In the genomic region with DNA sequence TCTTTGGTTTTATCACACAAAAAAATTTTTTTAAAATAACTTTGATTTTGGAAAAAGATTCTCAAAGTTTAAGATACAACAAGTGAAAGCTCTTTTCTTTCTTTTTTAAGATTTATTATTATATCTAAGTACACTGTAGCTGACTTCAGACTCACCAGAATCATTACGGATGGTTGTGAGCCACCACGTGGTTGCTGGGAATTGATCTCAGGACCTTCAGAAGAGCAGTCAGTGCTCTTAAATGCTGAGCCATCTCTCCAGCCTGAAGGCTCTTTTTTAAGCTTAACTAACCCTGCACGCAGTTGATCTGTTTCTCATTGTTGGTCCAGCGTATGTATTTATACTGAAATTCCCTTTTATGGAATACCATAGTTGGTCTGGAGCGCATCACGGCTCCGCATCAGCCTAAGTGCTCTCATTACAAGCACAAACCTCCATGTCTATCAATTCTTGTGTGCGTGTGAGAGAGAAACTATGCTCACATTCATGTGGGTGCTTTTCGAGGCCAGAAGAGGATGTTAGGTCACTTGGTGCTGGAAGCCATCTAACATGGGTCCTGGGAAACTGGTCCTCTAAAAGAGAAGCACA, we compare ENCODE assay signal across 15 mouse cellular contexts. TPM values are rescaled to one million over a fixed set of nuclear protein-coding genes. Genes with fewer than 3 reads are reported as not detected.
DNase-seq lines count a peak whose midpoint lies in the region; ATAC-seq and TF ChIP-seq lines count a peak whose summit lies in the region.
"Had no signal": no experiment of that assay in that cellular context is flagged by ENCODE, and none has a peak within 500 bp of the region (broad histone marks: within the 10 kb centered on the region; RNA-seq: fewer than 3 reads in every experiment).

No protein-coding gene starts in this region.

- no peak for TF ChIP-seq POLR2A in limb, embryonic 14.5 days (IDR thresholded peaks at IDR 0.05; ENCODE audit: borderline replicate concordance, extremely low read depth, insufficient read depth, insufficient read length)

- TF ChIP-seq EP300 in stomach, postnatal 0 days (optimal IDR thresholded peaks at IDR 0.05): no peak

- no peak for ATAC-seq in hindbrain, embryonic 14.5 days (ENCODE audit: low FRiP score)
- ATAC-seq in hindbrain, postnatal 0 days: no peak
- no peak for ATAC-seq in stomach, embryonic 16.5 days (ENCODE audit: insufficient read depth, low FRiP score)
- ATAC-seq in stomach, postnatal 0 days (ENCODE audit: low FRiP score, low TSS enrichment): no peak
- no peak for ATAC-seq in limb, embryonic 14.5 days (ENCODE audit: low FRiP score, low read depth)
- ATAC-seq: intestine, postnatal 0 days had no signal

- H3K27ac ChIP-seq in hindbrain, embryonic 14.5 days: peak overlapping the region; percentile 90; the same call in 1 of the 2 replicates
- H3K27ac ChIP-seq in hindbrain, postnatal 0 days: no peak overlapping the region
- no peak overlapping the region for H3K27ac ChIP-seq in stomach, embryonic 16.5 days (ENCODE audit: low read length)
- no peak overlapping the region for H3K27ac ChIP-seq in stomach, postnatal 0 days (replicated peaks)
- H3K27ac ChIP-seq in limb, embryonic 14.5 days (replicated peaks; ENCODE audit: low read depth, low read length): no peak overlapping the region; the same call in 1 of the 2 replicates

- H3K4me2 ChIP-seq in hindbrain, embryonic 14.5 days (replicated peaks): no peak overlapping the region; the same call in 1 of the 2 replicates
- no peak overlapping the region for H3K4me2 ChIP-seq in hindbrain, postnatal 0 days (ENCODE audit: low read depth, low read length)
- peak overlapping the region; percentile 51; the same call in 1 of the 2 replicates for H3K4me2 ChIP-seq in stomach, embryonic 16.5 days (ENCODE audit: low read depth, low read length)
- no peak overlapping the region for H3K4me2 ChIP-seq in stomach, postnatal 0 days (replicated peaks; ENCODE audit: low read depth)
- H3K4me2 ChIP-seq in limb, embryonic 14.5 days (replicated peaks; ENCODE audit: low read depth, low read length, severe bottlenecking): peak overlapping the region; percentile 59; the same call in 1 of the 2 replicates

- no peak overlapping the region for H3K9ac ChIP-seq in hindbrain, embryonic 14.5 days
- H3K9ac ChIP-seq in hindbrain, postnatal 0 days (replicated peaks; ENCODE audit: low read length): no peak overlapping the region
- H3K9ac ChIP-seq in stomach, embryonic 16.5 days (ENCODE audit: low read length): no peak overlapping the region
- H3K9ac ChIP-seq in stomach, postnatal 0 days (ENCODE audit: low read length): no peak overlapping the region
- no peak overlapping the region for H3K9ac ChIP-seq in limb, embryonic 14.5 days (ENCODE audit: low read depth, low read length, severe bottlenecking)

- H3K4me3 ChIP-seq in hindbrain, embryonic 14.5 days (replicated peaks; ENCODE audit: low read length): 0 out of 2 replicates have a peak overlapping the region, but pooled peaks have one; percentile 78
- no peak overlapping the region for H3K4me3 ChIP-seq in hindbrain, postnatal 0 days (ENCODE audit: low read length)
- no peak overlapping the region; the same call in 1 of the 2 replicates for H3K4me3 ChIP-seq in stomach, embryonic 16.5 days (replicated peaks; ENCODE audit: low read length)
- no peak overlapping the region for H3K4me3 ChIP-seq in stomach, postnatal 0 days (ENCODE audit: low read depth, low read length)
- no peak overlapping the region for H3K4me3 ChIP-seq in limb, embryonic 14.5 days (replicated peaks; ENCODE audit: low read length)

- DNase-seq in hindbrain, embryonic 14.5 days (ENCODE audit: low spot score): no peak
- no peak for DNase-seq in hindbrain, postnatal 0 days (ENCODE audit: low spot score)
- no peak for DNase-seq in stomach, postnatal 0 days (ENCODE audit: low spot score)
- DNase-seq in limb, embryonic 14.5 days (ENCODE audit: low spot score): no peak
- DNase-seq in layer of hippocampus, postnatal 25 days (ENCODE audit: extremely low spot score in 1 of 2, low spot score in 1 of 2): no peak
- no peak for DNase-seq in left cerebral cortex, adult 11 months (ENCODE audit: low spot score)
- DNase-seq: cerebellum, adult 18-20 months; kidney, postnatal 25 days; layer of hippocampus, postnatal 36 days; lung, postnatal 10 days; retina, postnatal 1 day; spleen, adult 18-20 months had no signal

- no peak for TF ChIP-seq CTCF in hindbrain, postnatal 0 days (IDR thresholded peaks at IDR 0.05; ENCODE audit: low read depth)
- TF ChIP-seq CTCF in stomach, postnatal 0 days (IDR thresholded peaks at IDR 0.05; ENCODE audit: low read depth): no peak

- no peaks in the 10 kb centered on the region for H3K9me3 ChIP-seq in hindbrain, embryonic 14.5 days (ENCODE audit: control insufficient read depth, low read length)
- no peaks in the 10 kb centered on the region for H3K9me3 ChIP-seq in hindbrain, postnatal 0 days (ENCODE audit: low read length)
- no peaks in the 10 kb centered on the region for H3K9me3 ChIP-seq in stomach, embryonic 16.5 days (replicated peaks; ENCODE audit: control insufficient read depth, low read length)
- H3K9me3 ChIP-seq in stomach, postnatal 0 days (ENCODE audit: control insufficient read depth, low read length): no peaks in the 10 kb centered on the region
- H3K9me3 ChIP-seq in limb, embryonic 14.5 days (ENCODE audit: control insufficient read depth, low read length): no peaks in the 10 kb centered on the region
- H3K9me3 ChIP-seq: limb, embryonic 12.5 days had no signal

- H3K36me3 ChIP-seq in hindbrain, embryonic 14.5 days (replicated peaks; ENCODE audit: control insufficient read depth, insufficient read depth): 0 out of 2 replicates have a peak, but pooled peaks cover 7% of the 10 kb centered on the region
- H3K36me3 ChIP-seq in hindbrain, postnatal 0 days (ENCODE audit: insufficient read depth, low read length): no peaks in the 10 kb centered on the region
- H3K36me3 ChIP-seq in stomach, embryonic 16.5 days (ENCODE audit: control insufficient read depth, insufficient read depth, low read length): no peaks in the 10 kb centered on the region
- no peaks in the 10 kb centered on the region for H3K36me3 ChIP-seq in stomach, postnatal 0 days (ENCODE audit: control insufficient read depth, insufficient read depth, low read length)
- H3K36me3 ChIP-seq in limb, embryonic 14.5 days (ENCODE audit: control insufficient read depth, insufficient read depth, low read length): no peaks in the 10 kb centered on the region

- WGBS in hindbrain, embryonic 14.5 days: 94% methylated on average over 9 of the region's 9 CpGs
- WGBS in hindbrain, postnatal 0 days: 95% methylated on average over 9 of the region's 9 CpGs
- 90% methylated on average over 9 of the region's 9 CpGs for WGBS in stomach, embryonic 16.5 days
- WGBS in stomach, postnatal 0 days: 88% methylated on average over 9 of the region's 9 CpGs
- WGBS in limb, embryonic 14.5 days: 92% methylated on average over 9 of the region's 9 CpGs

- no peaks in the 10 kb centered on the region for H3K27me3 ChIP-seq in hindbrain, embryonic 14.5 days (ENCODE audit: control insufficient read depth, insufficient read depth, low read length)
- H3K27me3 ChIP-seq in hindbrain, postnatal 0 days (ENCODE audit: insufficient read depth, low read length): no peaks in the 10 kb centered on the region
- no peaks in the 10 kb centered on the region for H3K27me3 ChIP-seq in stomach, embryonic 16.5 days (ENCODE audit: control insufficient read depth, insufficient read depth, low read length)
- no peaks in the 10 kb centered on the region for H3K27me3 ChIP-seq in stomach, postnatal 0 days (ENCODE audit: control insufficient read depth, insufficient read depth, low read length)
- no peaks in the 10 kb centered on the region for H3K27me3 ChIP-seq in limb, embryonic 14.5 days (ENCODE audit: control insufficient read depth, insufficient read depth, low read length)
- H3K27me3 ChIP-seq: limb, embryonic 12.5 days had no signal

- H3K4me1 ChIP-seq in hindbrain, embryonic 14.5 days (replicated peaks; ENCODE audit: control insufficient read depth, insufficient read depth, low read length): peaks cover 11% of the 10 kb centered on the region
- H3K4me1 ChIP-seq in hindbrain, postnatal 0 days (ENCODE audit: insufficient read depth, low read length): no peaks in the 10 kb centered on the region; the same call in 1 of the 2 replicates
- 0 out of 2 replicates have a peak, but pooled peaks cover 3% of the 10 kb centered on the region for H3K4me1 ChIP-seq in stomach, embryonic 16.5 days (ENCODE audit: control insufficient read depth, insufficient read depth, low read length)
- no peaks in the 10 kb centered on the region for H3K4me1 ChIP-seq in stomach, postnatal 0 days (replicated peaks; ENCODE audit: control insufficient read depth, insufficient read depth)
- peaks cover 6% of the 10 kb centered on the region for H3K4me1 ChIP-seq in limb, embryonic 14.5 days (ENCODE audit: control insufficient read depth, insufficient read depth, low read length)

RNA-seq across cellular contexts. Expression of gene Gtf3c2, which starts 1.3 kb away (rescaled TPM):
- 49.7 and 53.0 TPM in 2 replicates for polyA plus RNA-seq in hindbrain, embryonic 14.5 days (2014; fragmentation: Nextera tagmentation; extraction: Ambion mirVana)
- total RNA-seq in hindbrain, postnatal 0 days (2014; rRNA removed): 40.8 and 65.6 TPM in 2 replicates
- polyA plus RNA-seq in hindbrain, postnatal 0 days (2015; fragmentation: Nextera tagmentation; extraction: Ambion mirVana): 45.1 and 46.1 TPM in 2 replicates
- polyA plus RNA-seq in stomach, embryonic 16.5 days (2015; fragmentation: Nextera tagmentation; extraction: Ambion mirVana): 68.1 and 69.4 TPM in 2 replicates
- polyA plus RNA-seq in stomach, postnatal 0 days (2015; fragmentation: Nextera tagmentation; extraction: Ambion mirVana): 19.9 and 25.1 TPM in 2 replicates
- 130 and 143 TPM in 2 replicates for polyA plus RNA-seq in limb, embryonic 14.5 days (2012; rRNA removed)
- 47.1 and 66.2 TPM in 2 replicates for polyA plus RNA-seq in limb, embryonic 14.5 days (2014; fragmentation: Nextera tagmentation; extraction: Ambion mirVana)
- total RNA-seq in layer of hippocampus, postnatal 25 days (2021): 10 to 100 TPM; 50.8 to 77.4 TPM

RNA-seq across cellular contexts. Expression of gene Gm29609, which starts 1.6 kb away (rescaled TPM):
- polyA plus RNA-seq in hindbrain, embryonic 14.5 days (2014; fragmentation: Nextera tagmentation; extraction: Ambion mirVana): 0.74 and 1.7 TPM in 2 replicates
- 1.8 and 9.8 TPM in 2 replicates for total RNA-seq in hindbrain, postnatal 0 days (2014; rRNA removed)
- polyA plus RNA-seq in hindbrain, postnatal 0 days (2015; fragmentation: Nextera tagmentation; extraction: Ambion mirVana): 1.9 and 2.9 TPM in 2 replicates
- 1.2 and 2.0 TPM in 2 replicates for polyA plus RNA-seq in stomach, embryonic 16.5 days (2015; fragmentation: Nextera tagmentation; extraction: Ambion mirVana)
- polyA plus RNA-seq in stomach, postnatal 0 days (2015; fragmentation: Nextera tagmentation; extraction: Ambion mirVana): 0.31 and 0.57 TPM in 2 replicates
- polyA plus RNA-seq in limb, embryonic 14.5 days (2012; rRNA removed): 3.9 and 4.3 TPM in 2 replicates
- 0.70 and 0.96 TPM in 2 replicates for polyA plus RNA-seq in limb, embryonic 14.5 days (2014; fragmentation: Nextera tagmentation; extraction: Ambion mirVana)
- total RNA-seq in layer of hippocampus, postnatal 25 days (2021): 1 to 10 TPM; 1.6 to 2.8 TPM

RNA-seq across cellular contexts. Expression of gene Snx17, which starts 11.8 kb away (rescaled TPM):
- polyA plus RNA-seq in hindbrain, embryonic 14.5 days (2014; fragmentation: Nextera tagmentation; extraction: Ambion mirVana): 107 and 108 TPM in 2 replicates
- 102 and 116 TPM in 2 replicates for total RNA-seq in hindbrain, postnatal 0 days (2014; rRNA removed)
- polyA plus RNA-seq in hindbrain, postnatal 0 days (2015; fragmentation: Nextera tagmentation; extraction: Ambion mirVana): 112 and 114 TPM in 2 replicates
- 129 and 131 TPM in 2 replicates for polyA plus RNA-seq in stomach, embryonic 16.5 days (2015; fragmentation: Nextera tagmentation; extraction: Ambion mirVana)
- 80.3 and 83.2 TPM in 2 replicates for polyA plus RNA-seq in stomach, postnatal 0 days (2015; fragmentation: Nextera tagmentation; extraction: Ambion mirVana)
- polyA plus RNA-seq in limb, embryonic 14.5 days (2012; rRNA removed): 108 and 120 TPM in 2 replicates
- polyA plus RNA-seq in limb, embryonic 14.5 days (2014; fragmentation: Nextera tagmentation; extraction: Ambion mirVana): 139 and 144 TPM in 2 replicates
- total RNA-seq in layer of hippocampus, postnatal 25 days (2021): 10 to 100 TPM; 76.8 to 83.9 TPM

RNA-seq across cellular contexts. Expression of gene Eif2b4, which starts 12.0 kb away (rescaled TPM):
- 77.3 and 78.6 TPM in 2 replicates for polyA plus RNA-seq in hindbrain, embryonic 14.5 days (2014; fragmentation: Nextera tagmentation; extraction: Ambion mirVana)
- 28.3 and 31.7 TPM in 2 replicates for total RNA-seq in hindbrain, postnatal 0 days (2014; rRNA removed)
- polyA plus RNA-seq in hindbrain, postnatal 0 days (2015; fragmentation: Nextera tagmentation; extraction: Ambion mirVana): 78.1 and 83.9 TPM in 2 replicates
- 66.5 and 66.7 TPM in 2 replicates for polyA plus RNA-seq in stomach, embryonic 16.5 days (2015; fragmentation: Nextera tagmentation; extraction: Ambion mirVana)
- polyA plus RNA-seq in stomach, postnatal 0 days (2015; fragmentation: Nextera tagmentation; extraction: Ambion mirVana): 44.2 and 47.7 TPM in 2 replicates
- polyA plus RNA-seq in limb, embryonic 14.5 days (2012; rRNA removed): 46.9 and 49.3 TPM in 2 replicates
- 67.5 and 68.5 TPM in 2 replicates for polyA plus RNA-seq in limb, embryonic 14.5 days (2014; fragmentation: Nextera tagmentation; extraction: Ambion mirVana)
- total RNA-seq in layer of hippocampus, postnatal 25 days (2021): 10 to 100 TPM; 46.8 to 56.7 TPM

RNA-seq across cellular contexts. Expression of gene Zfp513, which starts 20.8 kb away (rescaled TPM):
- polyA plus RNA-seq in hindbrain, embryonic 14.5 days (2014; fragmentation: Nextera tagmentation; extraction: Ambion mirVana): 7.0 and 9.4 TPM in 2 replicates
- total RNA-seq in hindbrain, postnatal 0 days (2014; rRNA removed): 8.9 and 9.6 TPM in 2 replicates
- 11.4 and 12.6 TPM in 2 replicates for polyA plus RNA-seq in hindbrain, postnatal 0 days (2015; fragmentation: Nextera tagmentation; extraction: Ambion mirVana)
- polyA plus RNA-seq in stomach, embryonic 16.5 days (2015; fragmentation: Nextera tagmentation; extraction: Ambion mirVana): 4.1 and 5.2 TPM in 2 replicates
- 4.8 and 5.3 TPM in 2 replicates for polyA plus RNA-seq in stomach, postnatal 0 days (2015; fragmentation: Nextera tagmentation; extraction: Ambion mirVana)
- polyA plus RNA-seq in limb, embryonic 14.5 days (2012; rRNA removed): 58.8 and 77.1 TPM in 2 replicates
- polyA plus RNA-seq in limb, embryonic 14.5 days (2014; fragmentation: Nextera tagmentation; extraction: Ambion mirVana): 6.8 and 8.0 TPM in 2 replicates
- total RNA-seq in layer of hippocampus, postnatal 25 days (2021): 10 to 100 TPM; 25.7 to 31.5 TPM

Comparison
In these comparisons a context has a peak if more than half of its experiments do, and no peak if none do; other contexts are left out.
1. H3K4me2 ChIP-seq: peak in stomach, embryonic 16.5 days (single experiment) and limb, embryonic 14.5 days (single experiment); none in hindbrain, embryonic 14.5 days (single experiment), hindbrain, postnatal 0 days (single experiment) and stomach, postnatal 0 days (single experiment).